Mouse (Mus musculus): ENCODE data around the gene Endou.

DNA sequence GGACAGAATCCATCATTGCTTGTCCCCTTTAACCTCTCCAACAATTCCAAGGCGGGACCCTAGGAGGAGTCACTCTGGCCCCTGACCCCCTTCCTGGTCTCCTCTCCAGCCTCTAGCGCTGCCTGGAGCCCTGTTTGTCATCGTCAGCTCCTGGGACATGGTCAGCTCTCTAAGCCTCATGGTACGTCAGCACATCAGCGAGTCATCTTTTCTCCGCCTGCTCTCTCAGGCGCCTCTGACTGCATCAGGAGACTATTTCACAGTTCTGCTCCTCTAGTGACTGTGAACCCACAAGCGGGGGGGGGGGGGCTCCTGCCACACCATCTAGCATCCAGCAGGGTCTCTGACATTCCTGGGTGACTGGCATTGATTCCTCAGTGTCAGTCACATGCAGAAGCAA lies 24.2 kb upstream of the Endou start:
- TF ChIP-seq CTCF (IDR thresholded peaks at IDR 0.05; ENCODE audit: low read depth, low read length): no peak
- TF ChIP-seq POLR2A (IDR thresholded peaks at IDR 0.05; ENCODE audit: borderline replicate concordance, low read depth, low read length): no peak

Measured in bone marrow macrophage, adult 2 months (primary cell).